Mouse (Mus musculus) lung, adult 2 months (tissue): Measurements from ENCODE around the gene B4galt5.

Experiments used
- CTCF ChIP-seq: fragments of 200-500 bp; IDR thresholded peaks from 2 replicates; pipeline ENCODE4 v1.5.1; 2011; ENCODE audit warnings: mild to moderate bottlenecking, low read length, control low read depth; ENCODE audit not compliant: insufficient read depth
- POLR2A ChIP-seq: fragments of 200-500 bp; IDR thresholded peaks from 2 replicates; pipeline ENCODE4 v1.6.1; 2011; ENCODE audit warnings: low read depth, mild to moderate bottlenecking, control low read depth, low read length, borderline replicate concordance; ENCODE audit errors: extremely low read depth

GRCm38 (mm10) chr2:167268721-167269120 lies 80.3 kb downstream of the B4galt5 start:
- TF ChIP-seq POLR2A (no peak), CTCF (no peak)
